Mouse (Mus musculus) limb, embryonic 12.5 days (tissue): ENCODE measurements at regions not wholly inside any gene's neighbourhood (a gene's known extent, or its start where the extent isn't known, plus 50 kb on each side); places are given as distances from the start of the nearest gene placed in this dataset.

ENCODE experiments used
- ATAC-seq: fragments of 200-750 bp; cut with Nextera tagmentation; 2 replicates; pipeline ENCODE4 v1.8.0; 2017; ENCODE audit warnings: low read depth, moderate TSS enrichment; ENCODE audit not compliant: insufficient number of reproducible peaks, insufficient read depth, low FRiP score, low TSS enrichment
- H3K27ac ChIP-seq: fragments of 300-500 bp; sonication (generic); 2 replicates; pipeline ENCODE4 v1.5.1; 2016; ENCODE audit warnings: mild to moderate bottlenecking, moderate library complexity
- H3K27me3 ChIP-seq: fragments of 300-500 bp; sonication (generic); 2 replicates; pipeline ENCODE4 v1.6.1; 2016; ENCODE audit warnings: mild to moderate bottlenecking, moderate library complexity
- H3K36me3 ChIP-seq: fragments of 300-500 bp; sonication (generic); 2 replicates; pipeline ENCODE4 v1.6.1; 2016; ENCODE audit warnings: mild to moderate bottlenecking, moderate library complexity
- H3K4me1 ChIP-seq: fragments of 300-500 bp; sonication (generic); replicated peaks from 2 replicates; pipeline ENCODE4 v1.6.1; 2016
- H3K4me2 ChIP-seq: fragments of 300-500 bp; sonication (generic); 2 replicates; pipeline ENCODE4 v1.6.1; 2016; ENCODE audit warnings: mild to moderate bottlenecking, moderate library complexity
- H3K4me3 ChIP-seq: fragments of 300-500 bp; sonication (generic); replicated peaks from 2 replicates; pipeline ENCODE4 v1.5.1; 2016; ENCODE audit warnings: mild to moderate bottlenecking
- H3K9ac ChIP-seq: fragments of 300-500 bp; sonication (generic); replicated peaks from 2 replicates; pipeline ENCODE4 v1.6.1; 2016; ENCODE audit warnings: mild to moderate bottlenecking, moderate library complexity
- H3K9me3 ChIP-seq: fragments of 300-500 bp; sonication (generic); 2 replicates; pipeline ENCODE4 v1.6.1; 2016; ENCODE audit warnings: mild to moderate bottlenecking, moderate library complexity
- WGBS: fragments of 180-500 bp; shearing (Covaris S2); methylation state at CpG from one replicate; pipeline ENCODE4 v1.1.7; 2016; 5-methylcytosine and 5-hydroxymethylcytosine counted together

GRCm38 (mm10) chr3:131965456-131966160, 119.5 kb upstream of the Dkk2 start:
- Histone ChIP-seq H3K9ac (no peak overlapping the region), H3K4me3 (no peak overlapping the region), H3K9me3 (no peaks in the 10 kb centered on the region), H3K27me3 (no peaks in the 10 kb centered on the region), H3K4me1 (peaks cover 20% of the 10 kb centered on the region), H3K27ac (peak overlapping the region; percentile 32; the same call in 1 of the 2 replicates), H3K4me2 (no peak overlapping the region), H3K36me3 (no peaks in the 10 kb centered on the region)
- ATAC-seq, result no peak
- WGBS, result 38% methylated on average over 9 of the region's 9 CpGs

- H3K27me3 ChIP-seq, result no peaks in the 10 kb centered on the region
- H3K36me3 ChIP-seq, result no peaks in the 10 kb centered on the region
- H3K4me3 ChIP-seq, result no peak overlapping the region
- H3K4me1 ChIP-seq, result peaks cover 20% of the 10 kb centered on the region
- no peak overlapping the region for H3K9ac ChIP-seq
- no peak for ATAC-seq
- 37% methylated on average over 11 of the region's 11 CpGs for WGBS
- no peak overlapping the region for H3K27ac ChIP-seq
- no peaks in the 10 kb centered on the region for H3K9me3 ChIP-seq
- no peak overlapping the region for H3K4me2 ChIP-seq
Measured at GRCm38 (mm10) chr3:131967288-131967687, 117.8 kb upstream of the Dkk2 start.

GRCm38 (mm10) chr3:131970827-131971226, 114.3 kb upstream of the Dkk2 start:
- WGBS, result 88% methylated on average over 1 of the region's 1 CpGs
- no peak for ATAC-seq
- no peak overlapping the region for H3K9ac ChIP-seq
- H3K4me3 ChIP-seq, result no peak overlapping the region
- no peaks in the 10 kb centered on the region for H3K27me3 ChIP-seq
- H3K36me3 ChIP-seq, result no peaks in the 10 kb centered on the region
- H3K9me3 ChIP-seq, result no peaks in the 10 kb centered on the region
- no peak overlapping the region for H3K27ac ChIP-seq
- no peak overlapping the region for H3K4me2 ChIP-seq
- peaks cover 15% of the 10 kb centered on the region for H3K4me1 ChIP-seq

DNA sequence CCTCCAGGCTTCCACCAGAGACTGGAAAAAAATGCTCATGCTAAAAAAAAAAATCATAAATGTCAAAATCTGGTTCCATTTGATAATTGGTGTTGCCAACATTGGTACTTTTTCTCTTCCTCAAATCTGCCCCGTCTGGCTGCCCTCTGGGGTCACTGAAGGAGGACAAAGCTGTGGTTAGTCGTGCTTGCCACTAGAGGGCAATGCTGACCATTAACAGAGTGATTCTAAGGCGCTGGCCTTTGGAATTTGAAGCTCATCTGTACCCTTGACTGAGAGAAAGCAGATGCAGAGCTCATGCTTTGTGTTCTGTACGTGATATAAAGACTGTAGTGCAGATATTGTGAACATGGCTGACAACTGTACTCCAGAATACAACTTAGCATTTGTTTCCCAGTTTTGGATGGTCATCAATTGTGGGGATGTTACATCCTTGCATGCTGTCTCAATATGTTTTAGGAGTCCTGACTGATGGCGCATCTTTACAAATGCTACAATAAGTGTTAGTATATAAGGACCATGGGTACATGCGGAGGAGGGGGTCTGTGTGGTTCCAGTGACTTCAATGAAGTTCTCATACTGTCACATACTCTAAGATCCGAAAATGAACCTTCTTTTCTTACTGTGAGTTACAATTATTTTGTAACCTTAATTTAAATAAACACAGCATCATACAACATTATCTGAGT, 109.0 kb upstream of the Dkk2 start:
- no peak overlapping the region for H3K27ac ChIP-seq
- H3K9ac ChIP-seq, result no peak overlapping the region
- 0 out of 2 replicates have a peak, but pooled peaks have one; percentile 37 for ATAC-seq
- no peak overlapping the region for H3K4me2 ChIP-seq
- no peaks in the 10 kb centered on the region for H3K4me1 ChIP-seq
- no peaks in the 10 kb centered on the region for H3K9me3 ChIP-seq
- H3K4me3 ChIP-seq, result no peak overlapping the region
- H3K27me3 ChIP-seq, result no peaks in the 10 kb centered on the region
- no peaks in the 10 kb centered on the region for H3K36me3 ChIP-seq
- WGBS, result 42% methylated on average over 7 of the region's 7 CpGs

GRCm38 (mm10) chr3:131983292-131983691, 101.8 kb upstream of the Dkk2 start:
- no peak overlapping the region for H3K4me3 ChIP-seq
- H3K9ac ChIP-seq, result no peak overlapping the region
- no peak for ATAC-seq
- H3K27me3 ChIP-seq, result no peaks in the 10 kb centered on the region
- 69% methylated on average over 2 of the region's 2 CpGs for WGBS
- no peaks in the 10 kb centered on the region for H3K4me1 ChIP-seq
- H3K4me2 ChIP-seq, result no peak overlapping the region
- no peak overlapping the region for H3K27ac ChIP-seq
- H3K36me3 ChIP-seq, result no peaks in the 10 kb centered on the region
- H3K9me3 ChIP-seq, result no peaks in the 10 kb centered on the region

- Histone ChIP-seq H3K4me1 (peaks cover 10% of the 10 kb centered on the region), H3K4me3 (no peak overlapping the region), H3K9ac (no peak overlapping the region), H3K4me2 (no peak overlapping the region), H3K36me3 (no peaks in the 10 kb centered on the region), H3K27me3 (no peaks in the 10 kb centered on the region), H3K27ac (peak overlapping the region; percentile 59), H3K9me3 (no peaks in the 10 kb centered on the region)
- 62% methylated on average over 6 of the region's 6 CpGs for WGBS
- ATAC-seq, result no peak
Measured at GRCm38 (mm10) chr3:131998838-131999613, 86.1 kb upstream of the Dkk2 start.

- no peak for ATAC-seq
- Histone ChIP-seq H3K9me3 (no peaks in the 10 kb centered on the region), H3K36me3 (no peaks in the 10 kb centered on the region), H3K9ac (no peak overlapping the region), H3K4me2 (no peak overlapping the region), H3K4me1 (no peaks in the 10 kb centered on the region), H3K27me3 (no peaks in the 10 kb centered on the region), H3K4me3 (no peak overlapping the region), H3K27ac (no peak overlapping the region)
- whole genome bisulfite sequencing, result 81% methylated on average over 7 of the region's 7 CpGs
Measured at GRCm38 (mm10) chr3:132006191-132006590, 78.9 kb upstream of the Dkk2 start.

GRCm38 (mm10) chr3:132006912-132007311, 78.2 kb upstream of the Dkk2 start:
- no peak overlapping the region for H3K4me2 ChIP-seq
- no peak overlapping the region for H3K9ac ChIP-seq
- H3K36me3 ChIP-seq, result no peaks in the 10 kb centered on the region
- no peak overlapping the region for H3K4me3 ChIP-seq
- WGBS, result 55% methylated on average over 11 of the region's 11 CpGs
- ATAC-seq, result no peak
- no peak overlapping the region for H3K27ac ChIP-seq
- H3K4me1 ChIP-seq, result no peaks in the 10 kb centered on the region
- H3K9me3 ChIP-seq, result no peaks in the 10 kb centered on the region
- H3K27me3 ChIP-seq, result no peaks in the 10 kb centered on the region

DNA sequence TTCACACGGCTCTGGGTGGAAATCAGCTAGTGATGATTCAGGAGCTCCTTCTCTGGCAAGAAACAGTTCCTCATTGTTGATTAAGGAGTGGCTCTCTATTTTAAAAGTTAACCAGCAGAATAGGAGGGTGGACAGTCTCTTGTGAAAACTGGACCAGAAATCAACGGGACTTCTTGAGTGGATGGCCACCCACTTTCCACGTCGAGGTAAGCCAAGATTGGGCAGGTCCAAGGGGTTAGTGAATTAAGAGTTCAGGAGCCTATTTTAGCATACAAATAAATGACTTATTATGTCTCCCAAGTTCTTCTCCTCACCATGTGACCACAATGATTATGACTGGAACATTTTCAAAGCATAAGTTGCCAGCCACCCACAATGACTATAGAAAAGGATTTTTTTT, 77.7 kb upstream of the Dkk2 start:
- Histone ChIP-seq H3K9me3 (no peaks in the 10 kb centered on the region), H3K9ac (no peak overlapping the region), H3K4me2 (no peak overlapping the region), H3K36me3 (no peaks in the 10 kb centered on the region), H3K4me1 (no peaks in the 10 kb centered on the region), H3K27ac (no peak overlapping the region), H3K4me3 (no peak overlapping the region), H3K27me3 (no peaks in the 10 kb centered on the region)
- ATAC-seq, result no peak
- 82% methylated on average over 4 of the region's 4 CpGs for WGBS

GRCm38 (mm10) chr3:132015205-132015604, 69.9 kb upstream of the Dkk2 start:
- H3K4me3 ChIP-seq, result no peak overlapping the region

GRCm38 (mm10) chr3:132017485-132018261, 67.4 kb upstream of the Dkk2 start:
- Histone ChIP-seq H3K9me3 (no peaks in the 10 kb centered on the region), H3K36me3 (no peaks in the 10 kb centered on the region), H3K4me1 (peaks cover 7% of the 10 kb centered on the region; the same call in 1 of the 2 replicates), H3K4me3 (no peak overlapping the region), H3K27ac (no peak overlapping the region), H3K9ac (no peak overlapping the region), H3K27me3 (no peaks in the 10 kb centered on the region), H3K4me2 (no peak overlapping the region)
- 47% methylated on average over 15 of the region's 15 CpGs for WGBS
- ATAC-seq, result no peak

More at GRCm38 (mm10) chr3:132015205-132015604, 69.9 kb upstream of the Dkk2 start:
- Histone ChIP-seq H3K27me3 (no peaks in the 10 kb centered on the region), H3K9ac (no peak overlapping the region), H3K4me2 (no peak overlapping the region), H3K4me1 (peaks cover 7% of the 10 kb centered on the region; the same call in 1 of the 2 replicates), H3K36me3 (no peaks in the 10 kb centered on the region), H3K27ac (no peak overlapping the region), H3K9me3 (no peaks in the 10 kb centered on the region)
- ATAC-seq, result no peak
- WGBS, result 36% methylated on average over 6 of the region's 6 CpGs
